ENCODE assay signal across 28 mouse cellular contexts in the genomic region with DNA sequence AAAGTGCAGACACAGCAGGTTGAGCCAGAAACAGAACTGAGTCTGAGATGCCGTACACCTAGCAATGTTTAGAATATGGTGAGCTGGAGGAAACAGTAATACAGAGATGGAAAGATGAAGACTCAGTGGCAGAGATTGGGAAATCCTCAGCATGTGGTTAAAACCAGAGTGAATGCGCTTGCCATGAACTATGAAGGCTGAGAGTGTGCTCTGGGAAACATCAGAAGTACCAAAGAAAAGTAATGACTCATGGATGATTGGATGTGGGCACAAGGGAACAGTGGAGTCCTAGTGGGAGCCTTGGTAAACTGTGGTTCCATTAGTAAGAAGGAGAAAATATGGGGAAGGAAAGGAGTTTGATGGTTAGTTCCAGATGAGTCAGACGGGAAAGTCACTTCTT.
DNase-seq lines count a peak whose midpoint lies in the region; ATAC-seq and TF ChIP-seq lines count a peak whose summit lies in the region.
"Had no signal": no experiment of that assay in that cellular context is flagged by ENCODE, and none has a peak within 500 bp of the region (broad histone marks: within the 10 kb centered on the region; RNA-seq: fewer than 3 reads in every experiment).

No protein-coding gene starts in this region.

- no peaks in the 10 kb centered on the region for H3K79me3 ChIP-seq in C2C12 (ENCODE audit: low read depth)

- no peaks in the 10 kb centered on the region for H3K79me2 ChIP-seq in C2C12 (ENCODE audit: control insufficient read depth, insufficient read depth)

- H3K4me3 ChIP-seq in C2C12 (ENCODE audit: insufficient read depth, poor library complexity, severe bottlenecking), result no peak overlapping the region
- no peak overlapping the region for H3K4me3 ChIP-seq in heart, embryonic 10.5 days
- H3K4me3 ChIP-seq: forebrain, embryonic 12.5 days; forebrain, embryonic 15.5 days; heart, embryonic 12.5 days; heart, embryonic 15.5 days; hindbrain, embryonic 10.5 days; hindbrain, embryonic 13.5 days; intestine, embryonic 15.5 days had no signal

- no peak overlapping the region for H3K27ac ChIP-seq in heart, embryonic 10.5 days
- H3K27ac ChIP-seq: forebrain, embryonic 12.5 days; forebrain, embryonic 15.5 days; heart, embryonic 15.5 days; hindbrain, embryonic 10.5 days; hindbrain, embryonic 13.5 days; intestine, embryonic 15.5 days had no signal

- no peaks in the 10 kb centered on the region for H3K9me3 ChIP-seq in heart, embryonic 10.5 days
- H3K9me3 ChIP-seq: forebrain, embryonic 12.5 days; forebrain, embryonic 15.5 days; heart, embryonic 12.5 days; heart, embryonic 15.5 days; hindbrain, embryonic 10.5 days; hindbrain, embryonic 13.5 days; intestine, embryonic 15.5 days had no signal

- 91% methylated on average over 3 of the region's 3 CpGs for WGBS in heart, embryonic 10.5 days

- no peak for TF ChIP-seq CTCF in C2C12 (IDR thresholded peaks at IDR 0.05; ENCODE audit: control insufficient read depth, insufficient read depth, insufficient read length)
- TF ChIP-seq CTCF in Patski (IDR thresholded peaks at IDR 0.05), result peak; percentile 6

- H3ac ChIP-seq in C2C12 (ENCODE audit: control insufficient read depth, insufficient read length, low read depth), result no peak overlapping the region

- H3K4me1 ChIP-seq in heart, embryonic 10.5 days, result peaks cover 17% of the 10 kb centered on the region
- H3K4me1 ChIP-seq: forebrain, embryonic 15.5 days; hindbrain, embryonic 10.5 days; intestine, embryonic 15.5 days had no signal

- DNase-seq in Patski (ENCODE audit: low read depth, low spot score), result peak; percentile 58
- peak; percentile 93 for DNase-seq in fibroblast of lung, adult 2 months (ENCODE audit: low read depth)
- DNase-seq in cerebellum, postnatal 25 days, result no peak
- no peak for DNase-seq in heart, adult 9 months (ENCODE audit: low spot score in 2 of 2)
- DNase-seq in heart, embryonic 10.5 days (ENCODE audit: low spot score), result no peak
- no peak for DNase-seq in spleen, adult 18-20 months
- DNase-seq: adrenal gland, postnatal 10 days; adrenal gland, postnatal 36 days; B cell, adult 2 months; cerebellum, adult 11-12 months; cerebellum, adult 8-10 months; cerebellum, postnatal 10 days; gastrocnemius, postnatal 25 days; heart, adult 18-20 months; heart, postnatal 10 days; heart, postnatal 36 days; kidney, adult 11 months; kidney, adult 8-10 months had no signal

- no peak for ATAC-seq in Patski
- ATAC-seq: CD4-positive, CD25-positive, alpha-beta regulatory T cell, adult 4 months; forebrain, embryonic 15.5 days; hindbrain, embryonic 16.5 days; intestine, embryonic 15.5 days had no signal

- POLR2A ChIA-PET in Patski (lab: Charles Lee), result no interaction called here

- H3K27me3 ChIP-seq in C2C12 (ENCODE audit: control insufficient read depth, insufficient read depth, insufficient read length) (no peaks in the 10 kb centered on the region), Patski (no peaks in the 10 kb centered on the region)
- H3K27me3 ChIP-seq in heart, embryonic 10.5 days (ENCODE audit: insufficient read depth, poor library complexity, severe bottlenecking), result no peaks in the 10 kb centered on the region
- H3K27me3 ChIP-seq: forebrain, embryonic 12.5 days; forebrain, embryonic 15.5 days; heart, embryonic 12.5 days; heart, embryonic 15.5 days; hindbrain, embryonic 13.5 days; intestine, embryonic 15.5 days had no signal

- CTCF ChIA-PET in Patski (lab: Charles Lee), result interaction anchor here (1.3 kb wide), 1 partner anchor 9 kb away, joined by 3 read pairs; no protein-coding TSS in a partner anchor

- in situ Hi-C loops in Patski (cut with MboI; ENCODE audit: low pct_unique_long_range_greater_than_20kb), result no loop called here

- peaks cover 3% of the 10 kb centered on the region for H3K36me3 ChIP-seq in C2C12 (ENCODE audit: control insufficient read depth, insufficient read depth)
- no peaks in the 10 kb centered on the region for H3K36me3 ChIP-seq in heart, embryonic 10.5 days
- H3K36me3 ChIP-seq: forebrain, embryonic 12.5 days; forebrain, embryonic 15.5 days; heart, embryonic 15.5 days; hindbrain, embryonic 10.5 days; hindbrain, embryonic 13.5 days; intestine, embryonic 15.5 days had no signal

TF ChIP-seq in C2C12, 6 proteins besides CTCF, POLR2A, EP300 and RAD21:
- no peak for TF ChIP-seq MYOG (IDR thresholded peaks at IDR 0.05; ENCODE audit: control insufficient read depth, extremely low read depth, insufficient read length)
- no peak for TF ChIP-seq USF1 (IDR thresholded peaks at IDR 0.05; ENCODE audit: low read depth)
- peak; percentile 58 for TF ChIP-seq FOSL1 (IDR thresholded peaks at IDR 0.05; ENCODE audit: insufficient read depth, low read length, poor library complexity, severe bottlenecking)
- peak; percentile 97 for TF ChIP-seq CEBPB (IDR thresholded peaks at IDR 0.05; ENCODE audit: low read depth)
- no peak for TF ChIP-seq MYOD1 (IDR thresholded peaks at IDR 0.05; ENCODE audit: control insufficient read depth, insufficient read length, low read depth)
- TF ChIP-seq MAX (IDR thresholded peaks at IDR 0.05), result peak; percentile 92

Comparison
In these comparisons a context has a peak if more than half of its experiments do, and no peak if none do; other contexts are left out.
1. DNase-seq: peak in Patski (single experiment) and fibroblast of lung, adult 2 months (single experiment); none in cerebellum, postnatal 25 days (0 of 2), heart, adult 9 months (0 of 2), heart, embryonic 10.5 days (single experiment) and spleen, adult 18-20 months (0 of 2).